ENCODE assay signal across 9 mouse cellular contexts in the genomic region with DNA sequence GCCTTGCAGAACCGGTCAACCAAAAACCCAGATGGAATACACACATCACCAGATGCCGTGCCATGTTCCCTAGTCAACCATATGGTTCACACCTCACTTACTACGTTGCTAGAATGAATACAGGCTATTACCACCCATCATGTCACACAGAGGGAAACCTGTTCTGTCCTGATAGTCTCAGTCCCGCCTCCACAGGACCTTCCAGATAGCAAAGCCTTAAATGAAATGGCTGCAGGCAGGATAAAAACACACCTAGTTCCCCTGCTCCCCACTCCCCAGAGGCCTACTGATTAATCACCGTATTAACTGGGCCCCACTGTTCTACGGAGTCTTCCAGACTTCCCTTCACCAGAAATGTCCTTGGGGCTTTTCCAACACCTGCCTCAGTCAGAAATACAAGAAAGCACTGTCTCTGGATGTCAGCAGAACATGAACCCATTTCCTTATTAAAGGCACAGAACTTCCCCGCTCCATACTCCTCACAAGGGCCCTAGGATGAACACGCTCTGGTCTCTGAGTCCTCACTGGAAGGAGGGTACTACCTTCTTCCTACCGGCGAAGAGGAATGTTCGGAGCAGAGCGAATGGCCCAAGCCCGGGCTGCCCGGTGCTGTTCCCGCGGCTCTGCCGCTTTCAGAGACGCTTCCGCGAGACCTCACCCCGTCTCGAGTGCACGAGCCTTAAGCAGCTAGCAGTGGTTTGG. TPM values are rescaled to one million over a fixed set of nuclear protein-coding genes. Genes with fewer than 3 reads are reported as not detected.
DNase-seq lines count a peak whose midpoint lies in the region; ATAC-seq and TF ChIP-seq lines count a peak whose summit lies in the region.
"Had no signal": no experiment of that assay in that cellular context is flagged by ENCODE, and none has a peak within 500 bp of the region (broad histone marks: within the 10 kb centered on the region; RNA-seq: fewer than 3 reads in every experiment).

No protein-coding gene starts in this region.

- ATAC-seq in heart, embryonic 13.5 days (ENCODE audit: extremely low read depth, insufficient number of reproducible peaks, low FRiP score, low TSS enrichment), result peak; percentile 19; the same call in 1 of the 2 replicates
- ATAC-seq in forebrain, postnatal 0 days, result peak; percentile 42

- 2% methylated on average over 23 of the region's 23 CpGs for WGBS in heart, embryonic 13.5 days
- WGBS in forebrain, postnatal 0 days, result 1% methylated on average over 23 of the region's 23 CpGs
- WGBS in midbrain, embryonic 10.5 days, result 4% methylated on average over 23 of the region's 23 CpGs

- peak overlapping the region; percentile 95 for H3K4me3 ChIP-seq in heart, embryonic 13.5 days
- H3K4me3 ChIP-seq in forebrain, postnatal 0 days (ENCODE audit: low read depth, low read length), result peak overlapping the region; percentile 78
- H3K4me3 ChIP-seq in midbrain, embryonic 10.5 days, result peak overlapping the region; percentile 90

- peak overlapping the region; percentile 91 for H3K4me2 ChIP-seq in heart, embryonic 13.5 days
- H3K4me2 ChIP-seq in forebrain, postnatal 0 days (ENCODE audit: low read depth), result peak overlapping the region; percentile 83

- peak overlapping the region; percentile 90 for H3K27ac ChIP-seq in heart, embryonic 13.5 days (replicated peaks)
- H3K27ac ChIP-seq in forebrain, postnatal 0 days (ENCODE audit: low read depth, low read length), result peak overlapping the region; percentile 71
- H3K27ac ChIP-seq in midbrain, embryonic 10.5 days (replicated peaks), result peak overlapping the region; percentile 97

- H3K4me1 ChIP-seq in heart, embryonic 13.5 days, result peaks cover 22% of the 10 kb centered on the region
- H3K4me1 ChIP-seq in forebrain, postnatal 0 days (ENCODE audit: insufficient read depth), result 0 out of 2 replicates have a peak, but pooled peaks cover 8% of the 10 kb centered on the region
- peaks cover 24% of the 10 kb centered on the region for H3K4me1 ChIP-seq in midbrain, embryonic 10.5 days

- peak overlapping the region; percentile 95 for H3K9ac ChIP-seq in heart, embryonic 13.5 days
- H3K9ac ChIP-seq in forebrain, postnatal 0 days, result peak overlapping the region; percentile 60

- H3K27me3 ChIP-seq in heart, embryonic 13.5 days (replicated peaks), result no peaks in the 10 kb centered on the region
- H3K27me3 ChIP-seq in forebrain, postnatal 0 days (ENCODE audit: insufficient read depth, low read length), result no peaks in the 10 kb centered on the region
- no peaks in the 10 kb centered on the region for H3K27me3 ChIP-seq in midbrain, embryonic 10.5 days (ENCODE audit: low read depth, poor library complexity, severe bottlenecking)
- H3K27me3 ChIP-seq: Patski had no signal

- H3K36me3 ChIP-seq in heart, embryonic 13.5 days, result peaks cover 52% of the 10 kb centered on the region
- H3K36me3 ChIP-seq in forebrain, postnatal 0 days (ENCODE audit: insufficient read depth), result peaks cover 37% of the 10 kb centered on the region
- peaks cover 67% of the 10 kb centered on the region for H3K36me3 ChIP-seq in midbrain, embryonic 10.5 days

- no peak for DNase-seq in heart, adult 8-10 months (ENCODE audit: low spot score)
- DNase-seq in MEL-GATA-1-ER (ENCODE audit: extremely low read depth, low read depth), result peak; percentile 70
- no peak for DNase-seq in forebrain, postnatal 0 days
- DNase-seq in midbrain, embryonic 10.5 days (ENCODE audit: low spot score), result no peak
- DNase-seq in layer of hippocampus, postnatal 25 days (ENCODE audit: extremely low spot score in 1 of 2, low spot score in 1 of 2), result no peak
- DNase-seq in right cerebral cortex, postnatal 36 days (ENCODE audit: low spot score in 2 of 2), result no peak
- no peak for DNase-seq in lung, postnatal 4 days

- H3K9me3 ChIP-seq in heart, embryonic 13.5 days, result no peaks in the 10 kb centered on the region
- no peaks in the 10 kb centered on the region for H3K9me3 ChIP-seq in forebrain, postnatal 0 days (ENCODE audit: low read length)
- no peaks in the 10 kb centered on the region for H3K9me3 ChIP-seq in midbrain, embryonic 10.5 days (replicated peaks)

- no peak for TF ChIP-seq CTCF in forebrain, postnatal 0 days (IDR thresholded peaks at IDR 0.05; ENCODE audit: low read depth)

RNA-seq across cellular contexts. Expression of a gene that starts 0.5 kb away (rescaled TPM):
- polyA plus RNA-seq in heart, embryonic 13.5 days (2015; fragmentation: Nextera tagmentation; extraction: Ambion mirVana), result 399 and 448 TPM in 2 replicates
- 100 to 1,000 TPM; 163 to 218 (median 190) TPM for total RNA-seq in heart, adult 8-10 months (2022)
- 102 and 135 TPM in 2 replicates for total RNA-seq in forebrain, postnatal 0 days (2014; rRNA removed)
- 310 and 398 TPM in 2 replicates for polyA plus RNA-seq in forebrain, postnatal 0 days (2015; fragmentation: Nextera tagmentation; extraction: Ambion mirVana)
- 351 and 361 TPM in 2 replicates for polyA plus RNA-seq in midbrain, embryonic 10.5 days (2016; fragmentation: Nextera tagmentation; extraction: Ambion mirVana)
- total RNA-seq in layer of hippocampus, postnatal 25 days (2021), result 10 to 100 TPM; 84.3 to 92.4 TPM

RNA-seq across cellular contexts. Expression of a gene that starts 0.7 kb away (rescaled TPM):
- polyA plus RNA-seq in heart, embryonic 13.5 days (2015; fragmentation: Nextera tagmentation; extraction: Ambion mirVana), result 49.0 and 56.8 TPM in 2 replicates
- 1 to 10 TPM; 3.5 to 5.3 (median 4.9) TPM for total RNA-seq in heart, adult 8-10 months (2022)
- 23.4 and 24.6 TPM in 2 replicates for total RNA-seq in forebrain, postnatal 0 days (2014; rRNA removed)
- polyA plus RNA-seq in forebrain, postnatal 0 days (2015; fragmentation: Nextera tagmentation; extraction: Ambion mirVana), result 28.7 and 30.8 TPM in 2 replicates
- 165 and 188 TPM in 2 replicates for polyA plus RNA-seq in midbrain, embryonic 10.5 days (2016; fragmentation: Nextera tagmentation; extraction: Ambion mirVana)
- 1 to 10 TPM; 9.1 to 9.4 TPM for total RNA-seq in layer of hippocampus, postnatal 25 days (2021)

RNA-seq across cellular contexts. Expression of a gene that starts 20.6 kb away (rescaled TPM):
- polyA plus RNA-seq in heart, embryonic 13.5 days (2015; fragmentation: Nextera tagmentation; extraction: Ambion mirVana), result 54.8 and 58.9 TPM in 2 replicates
- total RNA-seq in heart, adult 8-10 months (2022), result 10 to 100 TPM; 19.6 to 26.2 (median 23.4) TPM
- total RNA-seq in forebrain, postnatal 0 days (2014; rRNA removed), result 142 and 176 TPM in 2 replicates
- 113 and 153 TPM in 2 replicates for polyA plus RNA-seq in forebrain, postnatal 0 days (2015; fragmentation: Nextera tagmentation; extraction: Ambion mirVana)
- 171 and 192 TPM in 2 replicates for polyA plus RNA-seq in midbrain, embryonic 10.5 days (2016; fragmentation: Nextera tagmentation; extraction: Ambion mirVana)
- 100 to 1,000 TPM; 181 to 195 TPM for total RNA-seq in layer of hippocampus, postnatal 25 days (2021)

RNA-seq across cellular contexts. Expression of a gene that starts 37.3 kb away (rescaled TPM):
- polyA plus RNA-seq in heart, embryonic 13.5 days (2015; fragmentation: Nextera tagmentation; extraction: Ambion mirVana), result 8.4 and 11.1 TPM in 2 replicates
- 1 to 10 TPM; 4.1 to 8.0 (median 7.2) TPM for total RNA-seq in heart, adult 8-10 months (2022)
- 0.54 and 0.81 TPM in 2 replicates for total RNA-seq in forebrain, postnatal 0 days (2014; rRNA removed)
- 0.20 and 0.47 TPM in 2 replicates for polyA plus RNA-seq in forebrain, postnatal 0 days (2015; fragmentation: Nextera tagmentation; extraction: Ambion mirVana)
- polyA plus RNA-seq in midbrain, embryonic 10.5 days (2016; fragmentation: Nextera tagmentation; extraction: Ambion mirVana), result 2.1 and 2.2 TPM in 2 replicates
- 10 to 100 TPM; 30.5 to 32.4 TPM for total RNA-seq in layer of hippocampus, postnatal 25 days (2021)
